Mouse (Mus musculus): Measurements from ENCODE around the gene Gm17324. TPM values are rescaled to one million over a fixed set of nuclear protein-coding genes. Genes with fewer than 3 reads are reported as not detected.

The Gm17324 gene
- polyA plus RNA-seq, 1 experiment, result not detected

- no peak for TF ChIP-seq POLR2A (IDR thresholded peaks at IDR 0.05; ENCODE audit: insufficient read depth, low read length)
- no peak for TF ChIP-seq EP300 (IDR thresholded peaks at IDR 0.05; ENCODE audit: insufficient read depth, low read depth, low read length)
- TF ChIP-seq CTCF (IDR thresholded peaks at IDR 0.05; ENCODE audit: low read depth, low read length), result no peak
Observed at GRCm38 (mm10) chr9:78473588-78473987, 25.0 kb upstream of the Gm17324 start.

DNA sequence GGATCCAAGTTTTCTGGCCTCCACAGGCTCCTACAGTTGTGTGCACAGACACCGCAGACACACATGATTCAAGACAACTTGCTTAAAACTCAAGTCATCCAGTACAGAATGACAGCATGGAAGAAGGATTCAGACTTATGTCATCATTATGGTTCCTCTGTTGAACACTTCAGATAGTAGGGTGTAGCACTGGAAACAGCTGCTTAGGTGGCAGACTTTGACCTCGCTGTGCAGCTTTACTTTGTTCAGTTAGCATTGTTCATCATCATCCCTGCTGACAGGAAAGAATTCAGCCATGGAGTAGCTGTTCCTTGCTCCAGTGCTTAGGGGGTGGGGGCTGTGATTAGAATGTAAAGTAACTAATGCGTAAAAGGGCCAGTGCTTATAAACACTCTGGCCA is 17.1 kb upstream of the Gm17324 start:
- no peak for TF ChIP-seq CTCF (IDR thresholded peaks at IDR 0.05; ENCODE audit: low read depth, low read length)
- TF ChIP-seq POLR2A (IDR thresholded peaks at IDR 0.05; ENCODE audit: insufficient read depth, low read length), result no peak
- no peak for TF ChIP-seq EP300 (IDR thresholded peaks at IDR 0.05; ENCODE audit: insufficient read depth, low read depth, low read length)
- Histone ChIP-seq H3K27me3 (ENCODE audit: control insufficient read depth, insufficient read depth, low read length, poor library complexity, severe bottlenecking) (no peaks in the 10 kb centered on the region), H3K36me3 (ENCODE audit: control insufficient read depth, insufficient read depth, low read length, poor library complexity, severe bottlenecking) (peaks cover 43% of the 10 kb centered on the region), H3K27ac (ENCODE audit: insufficient read depth, low read length) (no peak overlapping the region), H3K9ac (ENCODE audit: low read depth, poor library complexity, severe bottlenecking) (no peak overlapping the region), H3K4me3 (ENCODE audit: low read depth, low read length) (no peak overlapping the region), H3K9me3 (replicated peaks; ENCODE audit: control insufficient read depth, insufficient read depth, low read length, poor library complexity, severe bottlenecking) (no peaks in the 10 kb centered on the region), H3K4me1 (ENCODE audit: control insufficient read depth, insufficient read depth, low read length) (no peaks in the 10 kb centered on the region)

More at GRCm38 (mm10) chr9:78473588-78473987, 25.0 kb upstream of the Gm17324 start:
- Histone ChIP-seq H3K9ac (ENCODE audit: low read depth, poor library complexity, severe bottlenecking) (no peak overlapping the region), H3K27ac (ENCODE audit: insufficient read depth, low read length) (no peak overlapping the region), H3K9me3 (replicated peaks; ENCODE audit: control insufficient read depth, insufficient read depth, low read length, poor library complexity, severe bottlenecking) (no peaks in the 10 kb centered on the region), H3K4me3 (ENCODE audit: low read depth, low read length) (no peak overlapping the region), H3K27me3 (ENCODE audit: control insufficient read depth, insufficient read depth, low read length, poor library complexity, severe bottlenecking) (no peaks in the 10 kb centered on the region), H3K4me1 (ENCODE audit: control insufficient read depth, insufficient read depth, low read length) (no peaks in the 10 kb centered on the region), H3K36me3 (ENCODE audit: control insufficient read depth, insufficient read depth, low read length, poor library complexity, severe bottlenecking) (peaks cover 30% of the 10 kb centered on the region)

GRCm38 (mm10) chr9:78463337-78463736 is 14.8 kb upstream of the Gm17324 start:
- H3K27me3 ChIP-seq (ENCODE audit: control insufficient read depth, insufficient read depth, low read length, poor library complexity, severe bottlenecking), result no peaks in the 10 kb centered on the region
- H3K4me3 ChIP-seq (ENCODE audit: low read depth, low read length), result no peak overlapping the region
- no peaks in the 10 kb centered on the region for H3K9me3 ChIP-seq (replicated peaks; ENCODE audit: control insufficient read depth, insufficient read depth, low read length, poor library complexity, severe bottlenecking)
- H3K4me1 ChIP-seq (ENCODE audit: control insufficient read depth, insufficient read depth, low read length), result no peaks in the 10 kb centered on the region
- no peak overlapping the region for H3K9ac ChIP-seq (ENCODE audit: low read depth, poor library complexity, severe bottlenecking)
- H3K27ac ChIP-seq (ENCODE audit: insufficient read depth, low read length), result no peak overlapping the region
- peaks cover 54% of the 10 kb centered on the region for H3K36me3 ChIP-seq (ENCODE audit: control insufficient read depth, insufficient read depth, low read length, poor library complexity, severe bottlenecking)
- no peak for TF ChIP-seq CTCF (IDR thresholded peaks at IDR 0.05; ENCODE audit: low read depth, low read length)
- TF ChIP-seq EP300 (IDR thresholded peaks at IDR 0.05; ENCODE audit: insufficient read depth, low read depth, low read length), result no peak
- TF ChIP-seq POLR2A (IDR thresholded peaks at IDR 0.05; ENCODE audit: insufficient read depth, low read length), result no peak

GRCm38 (mm10) chr9:78457026-78457425 is 8.4 kb upstream of the Gm17324 start:
- TF ChIP-seq EP300 (IDR thresholded peaks at IDR 0.05; ENCODE audit: insufficient read depth, low read depth, low read length) (no peak), POLR2A (IDR thresholded peaks at IDR 0.05; ENCODE audit: insufficient read depth, low read length) (no peak), CTCF (IDR thresholded peaks at IDR 0.05; ENCODE audit: low read depth, low read length) (no peak)
- H3K36me3 ChIP-seq (ENCODE audit: control insufficient read depth, insufficient read depth, low read length, poor library complexity, severe bottlenecking), result peaks cover 45% of the 10 kb centered on the region
- H3K9me3 ChIP-seq (replicated peaks; ENCODE audit: control insufficient read depth, insufficient read depth, low read length, poor library complexity, severe bottlenecking), result no peaks in the 10 kb centered on the region
- H3K9ac ChIP-seq (ENCODE audit: low read depth, poor library complexity, severe bottlenecking), result peak overlapping the region; percentile 11
- H3K27me3 ChIP-seq (ENCODE audit: control insufficient read depth, insufficient read depth, low read length, poor library complexity, severe bottlenecking), result no peaks in the 10 kb centered on the region
- peak overlapping the region; percentile 72 for H3K27ac ChIP-seq (ENCODE audit: insufficient read depth, low read length)
- H3K4me1 ChIP-seq (ENCODE audit: control insufficient read depth, insufficient read depth, low read length), result peaks cover 1% of the 10 kb centered on the region
- peak overlapping the region; percentile 53 for H3K4me3 ChIP-seq (ENCODE audit: low read depth, low read length)

GRCm38 (mm10) chr9:78451382-78451781 is 2.8 kb upstream of the Gm17324 start:
- no peak overlapping the region for H3K27ac ChIP-seq (ENCODE audit: insufficient read depth, low read length)
- no peak overlapping the region for H3K4me3 ChIP-seq (ENCODE audit: low read depth, low read length)
- TF ChIP-seq EP300 (IDR thresholded peaks at IDR 0.05; ENCODE audit: insufficient read depth, low read depth, low read length) (no peak), CTCF (IDR thresholded peaks at IDR 0.05; ENCODE audit: low read depth, low read length) (no peak), POLR2A (IDR thresholded peaks at IDR 0.05; ENCODE audit: insufficient read depth, low read length) (no peak)
- H3K9me3 ChIP-seq (replicated peaks; ENCODE audit: control insufficient read depth, insufficient read depth, low read length, poor library complexity, severe bottlenecking), result no peaks in the 10 kb centered on the region
- H3K27me3 ChIP-seq (ENCODE audit: control insufficient read depth, insufficient read depth, low read length, poor library complexity, severe bottlenecking), result no peaks in the 10 kb centered on the region
- H3K9ac ChIP-seq (ENCODE audit: low read depth, poor library complexity, severe bottlenecking), result no peak overlapping the region
- peaks cover 28% of the 10 kb centered on the region for H3K36me3 ChIP-seq (ENCODE audit: control insufficient read depth, insufficient read depth, low read length, poor library complexity, severe bottlenecking)
- H3K4me1 ChIP-seq (ENCODE audit: control insufficient read depth, insufficient read depth, low read length), result peaks cover 1% of the 10 kb centered on the region

DNA sequence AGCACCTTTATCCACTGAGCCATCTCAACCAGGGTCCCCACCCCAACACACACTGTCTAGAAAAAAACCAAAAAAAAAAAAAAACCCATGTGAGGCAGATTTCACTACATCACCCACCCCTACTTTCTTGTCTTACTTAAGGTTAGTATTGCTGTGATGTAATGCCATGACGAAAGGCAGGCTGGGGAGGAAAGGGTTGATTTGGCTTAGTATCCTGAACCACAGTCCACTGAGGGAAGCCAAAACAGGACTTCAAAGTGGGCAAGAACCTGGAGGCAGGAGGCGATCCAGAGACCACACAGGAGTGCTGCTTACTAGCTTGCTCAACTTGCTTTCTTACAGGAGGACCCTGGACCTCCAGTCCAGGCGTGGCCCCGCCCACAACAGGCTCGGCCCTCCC is 1.8 kb upstream of the Gm17324 start:
- Histone ChIP-seq H3K27me3 (ENCODE audit: control insufficient read depth, insufficient read depth, low read length, poor library complexity, severe bottlenecking) (no peaks in the 10 kb centered on the region), H3K4me1 (ENCODE audit: control insufficient read depth, insufficient read depth, low read length) (no peaks in the 10 kb centered on the region), H3K9me3 (replicated peaks; ENCODE audit: control insufficient read depth, insufficient read depth, low read length, poor library complexity, severe bottlenecking) (no peaks in the 10 kb centered on the region), H3K36me3 (ENCODE audit: control insufficient read depth, insufficient read depth, low read length, poor library complexity, severe bottlenecking) (peaks cover 28% of the 10 kb centered on the region), H3K27ac (ENCODE audit: insufficient read depth, low read length) (no peak overlapping the region), H3K4me3 (ENCODE audit: low read depth, low read length) (no peak overlapping the region), H3K9ac (ENCODE audit: low read depth, poor library complexity, severe bottlenecking) (no peak overlapping the region)
- no peak for TF ChIP-seq EP300 (IDR thresholded peaks at IDR 0.05; ENCODE audit: insufficient read depth, low read depth, low read length)
